Mouse (Mus musculus): Measurements from ENCODE around the gene Nfib. TPM values are rescaled to one million over a fixed set of nuclear protein-coding genes. Genes with fewer than 3 reads are reported as not detected.

The Nfib gene
- total and polyA plus RNA-seq, 3 experiments, result not detected

DNA sequence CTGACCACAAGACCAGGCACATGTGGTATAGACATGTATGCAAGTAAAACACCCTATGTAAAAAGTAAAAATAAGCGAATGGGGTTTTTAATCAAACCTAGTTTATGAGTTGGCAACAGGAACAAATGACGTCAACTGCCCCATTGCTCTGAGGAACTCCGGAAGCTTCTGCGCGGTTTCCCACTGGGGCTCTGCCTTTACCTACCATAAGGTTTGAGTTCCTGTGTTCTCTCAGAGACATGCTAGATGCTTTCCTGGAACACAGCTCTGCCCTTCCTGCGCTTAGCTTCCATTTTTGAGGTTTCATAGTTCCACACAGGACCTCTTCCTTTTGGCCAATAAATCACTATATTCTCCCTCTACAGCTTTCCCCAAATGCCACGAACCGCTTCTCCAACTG, 273.7 kb downstream of the Nfib start:
- Histone ChIP-seq H3K36me3 (ENCODE audit: control insufficient read depth in 1 of 2, insufficient read depth in 2 of 2, low read length in 2 of 2) (no peaks in the 10 kb centered on the region), H3K27me3 (ENCODE audit: control insufficient read depth in 1 of 2, insufficient read depth in 2 of 2, low read length in 2 of 2) (no peaks in the 10 kb centered on the region), H3K4me1 (ENCODE audit: control insufficient read depth in 1 of 2, insufficient read depth in 2 of 2, low read length in 2 of 2) (no peaks in the 10 kb centered on the region), H3K4me3 (ENCODE audit: control insufficient read depth in 1 of 2, insufficient read depth in 1 of 2, low read depth in 2 of 2, low read length in 2 of 2) (no peak overlapping the region), H3K27ac (ENCODE audit: control insufficient read depth, low read depth, low read length) (no peak overlapping the region), H3K79me2 (ENCODE audit: control insufficient read depth, insufficient read depth, low read length, poor library complexity) (no peaks in the 10 kb centered on the region), H3K9ac (ENCODE audit: control insufficient read depth, low read depth, low read length, poor library complexity, severe bottlenecking) (no peak overlapping the region), H3K9me3 (replicated peaks; ENCODE audit: insufficient read depth, low read length) (no peaks in the 10 kb centered on the region)
- no peak for DNase-seq (ENCODE audit: low read depth, low spot score)
- TF ChIP-seq GATA1 (IDR thresholded peaks at IDR 0.05; ENCODE audit: low read depth, low read length) (no peak), UBTF (IDR thresholded peaks at IDR 0.05; ENCODE audit: borderline replicate concordance, insufficient read depth, low read depth, low read length) (no peak), USF1 (IDR thresholded peaks at IDR 0.05; ENCODE audit: low read depth, low read length) (no peak), CHD2 (IDR thresholded peaks at IDR 0.05; ENCODE audit: low read length) (no peak), JUND (IDR thresholded peaks at IDR 0.05; ENCODE audit: low read depth, low read length) (no peak), HCFC1 (IDR thresholded peaks at IDR 0.05; ENCODE audit: low read depth, low read length) (no peak), POLR2A (IDR thresholded peaks at IDR 0.05; ENCODE audit: control insufficient read depth in 1 of 2, insufficient read depth in 1 of 2, low read depth in 1 of 2, low read length in 2 of 2, poor library complexity in 1 of 2) (no peak), RCOR1 (IDR thresholded peaks at IDR 0.05; ENCODE audit: low read depth, low read length) (no peak), KAT2A (conservative IDR thresholded peaks at IDR 0.05; ENCODE audit: low read depth, low read length) (no peak)

DNA sequence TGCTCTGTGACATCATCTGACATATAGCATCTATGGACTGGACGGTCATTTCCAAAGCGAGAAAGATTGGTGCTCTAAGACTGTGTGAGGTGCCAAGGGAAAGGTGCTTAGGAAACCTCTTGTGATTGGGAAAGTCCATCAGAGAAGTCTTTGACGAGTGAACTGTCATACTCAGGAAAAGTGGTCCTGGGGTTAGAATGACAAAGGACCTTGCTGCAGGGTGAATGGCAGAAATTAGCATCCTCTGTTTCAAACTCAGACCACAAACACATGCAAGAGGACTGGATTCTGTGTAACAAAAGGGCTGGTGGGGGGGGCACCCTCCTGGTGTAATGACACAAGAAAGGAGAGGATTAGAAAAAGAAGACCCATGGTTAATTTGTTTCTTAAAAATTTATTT, 274.7 kb downstream of the Nfib start:
- Histone ChIP-seq H3K36me3 (ENCODE audit: control insufficient read depth in 1 of 2, insufficient read depth in 2 of 2, low read length in 2 of 2) (no peaks in the 10 kb centered on the region), H3K4me3 (ENCODE audit: control insufficient read depth in 1 of 2, insufficient read depth in 1 of 2, low read depth in 2 of 2, low read length in 2 of 2) (no peak overlapping the region), H3K4me1 (ENCODE audit: control insufficient read depth in 1 of 2, insufficient read depth in 2 of 2, low read length in 2 of 2) (no peaks in the 10 kb centered on the region), H3K27me3 (ENCODE audit: control insufficient read depth in 1 of 2, insufficient read depth in 2 of 2, low read length in 2 of 2) (no peaks in the 10 kb centered on the region), H3K9me3 (replicated peaks; ENCODE audit: insufficient read depth, low read length) (no peaks in the 10 kb centered on the region), H3K9ac (ENCODE audit: control insufficient read depth, low read depth, low read length, poor library complexity, severe bottlenecking) (no peak overlapping the region), H3K27ac (ENCODE audit: control insufficient read depth, low read depth, low read length) (no peak overlapping the region), H3K79me2 (ENCODE audit: control insufficient read depth, insufficient read depth, low read length, poor library complexity) (no peaks in the 10 kb centered on the region)
- DNase-seq (ENCODE audit: low read depth, low spot score), result no peak
- TF ChIP-seq POLR2AphosphoS2 (IDR thresholded peaks at IDR 0.05; ENCODE audit: low read length) (no peak), CHD2 (IDR thresholded peaks at IDR 0.05; ENCODE audit: low read length) (no peak), MYB (IDR thresholded peaks at IDR 0.05; ENCODE audit: low read depth, low read length) (no peak), SIN3A (IDR thresholded peaks at IDR 0.05; ENCODE audit: low read length) (no peak)

DNA sequence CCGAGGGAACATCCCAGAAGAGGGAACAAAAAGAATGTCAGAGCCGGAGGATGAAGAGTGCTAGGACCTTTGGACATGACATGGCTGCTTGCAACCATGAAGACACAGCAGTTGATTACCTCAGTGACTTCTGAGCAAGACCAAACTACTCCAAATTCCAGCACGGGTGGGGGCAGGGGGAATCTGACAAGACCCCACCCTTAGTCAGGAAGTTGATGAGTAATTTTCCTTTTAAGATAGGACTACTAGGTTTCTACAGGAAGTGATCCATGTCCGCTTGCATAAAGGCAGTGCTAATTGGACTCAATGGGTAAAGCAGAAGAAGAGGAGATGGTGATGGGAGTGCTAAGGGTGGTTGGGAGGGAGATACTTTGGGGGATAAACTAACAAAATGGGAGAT, 279.3 kb downstream of the Nfib start:
- no peak overlapping the region for H3K27ac ChIP-seq (ENCODE audit: control insufficient read depth, low read depth, low read length)
- H3K36me3 ChIP-seq (ENCODE audit: control insufficient read depth in 1 of 2, insufficient read depth in 2 of 2, low read length in 2 of 2), result no peaks in the 10 kb centered on the region
- no peak overlapping the region for H3K4me3 ChIP-seq (ENCODE audit: control insufficient read depth in 1 of 2, insufficient read depth in 1 of 2, low read depth in 2 of 2, low read length in 2 of 2)
- H3K79me2 ChIP-seq (ENCODE audit: control insufficient read depth, insufficient read depth, low read length, poor library complexity), result no peaks in the 10 kb centered on the region
- DNase-seq (ENCODE audit: low read depth, low spot score), result no peak
- no peak overlapping the region for H3K9ac ChIP-seq (ENCODE audit: control insufficient read depth, low read depth, low read length, poor library complexity, severe bottlenecking)
- H3K27me3 ChIP-seq (ENCODE audit: control insufficient read depth in 1 of 2, insufficient read depth in 2 of 2, low read length in 2 of 2), result no peaks in the 10 kb centered on the region
- no peaks in the 10 kb centered on the region for H3K4me1 ChIP-seq (ENCODE audit: control insufficient read depth in 1 of 2, insufficient read depth in 2 of 2, low read length in 2 of 2)
- TF ChIP-seq MEF2A (IDR thresholded peaks at IDR 0.05; ENCODE audit: extremely low read depth, insufficient replicate concordance, low read depth, low read length, poor library complexity, severe bottlenecking) (no peak), CHD2 (IDR thresholded peaks at IDR 0.05; ENCODE audit: low read length) (no peak), POLR2A (IDR thresholded peaks at IDR 0.05; ENCODE audit: control insufficient read depth in 1 of 2, insufficient read depth in 1 of 2, low read depth in 1 of 2, low read length in 2 of 2, poor library complexity in 1 of 2) (no peak), ELF1 (IDR thresholded peaks at IDR 0.05; ENCODE audit: low read depth, low read length) (no peak), UBTF (IDR thresholded peaks at IDR 0.05; ENCODE audit: borderline replicate concordance, insufficient read depth, low read depth, low read length) (no peak), KAT2A (conservative IDR thresholded peaks at IDR 0.05; ENCODE audit: low read depth, low read length) (no peak), MYC (IDR thresholded peaks at IDR 0.05; ENCODE audit: low read depth, low read length) (no peak), ZC3H11A (IDR thresholded peaks at IDR 0.05; ENCODE audit: low read depth, low read length) (no peak), E2F4 (IDR thresholded peaks at IDR 0.05; ENCODE audit: borderline replicate concordance, low read depth, low read length) (no peak), GABPA (IDR thresholded peaks at IDR 0.05; ENCODE audit: low read depth, low read length) (no peak), MAX (IDR thresholded peaks at IDR 0.05; ENCODE audit: low read length) (no peak), ZKSCAN1 (IDR thresholded peaks at IDR 0.05; ENCODE audit: low read depth, low read length) (no peak), MXI1 (IDR thresholded peaks at IDR 0.05; ENCODE audit: low read depth, low read length) (no peak), GATA1 (IDR thresholded peaks at IDR 0.05; ENCODE audit: low read depth, low read length) (no peak), TCF12 (IDR thresholded peaks at IDR 0.05; ENCODE audit: low read depth, low read length) (no peak), RAD21 (IDR thresholded peaks at IDR 0.05; ENCODE audit: low read depth, low read length) (no peak)
- H3K9me3 ChIP-seq (replicated peaks; ENCODE audit: insufficient read depth, low read length), result no peaks in the 10 kb centered on the region
